Mouse (Mus musculus): Measurements from ENCODE around the gene Tff1.

DNA sequence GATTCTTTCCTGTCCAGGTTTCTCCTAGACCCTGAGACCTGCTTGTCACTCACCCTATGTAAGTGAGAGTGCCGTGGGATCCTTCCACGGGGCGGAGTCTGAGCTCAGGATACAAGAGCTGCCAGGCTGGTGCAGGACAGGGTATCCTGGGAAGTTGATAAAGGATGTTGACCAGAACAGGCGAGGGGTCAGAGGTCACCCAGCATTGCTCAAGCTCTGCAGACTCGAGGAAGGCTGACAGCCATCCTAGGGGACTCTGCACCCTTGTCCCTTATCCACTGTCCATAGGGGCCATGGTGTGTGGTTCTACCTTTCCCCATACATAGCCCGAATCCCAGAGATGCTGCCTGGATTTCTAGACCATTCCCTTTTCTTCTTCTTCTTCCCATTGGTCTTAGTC, 49.0 kb downstream of the Tff1 start:
- TF ChIP-seq CTCF (IDR thresholded peaks at IDR 0.05; ENCODE audit: extremely low read depth, insufficient read depth, low read length) = no peak
- no peak for TF ChIP-seq POLR2A (IDR thresholded peaks at IDR 0.05; ENCODE audit: extremely low read depth, insufficient read depth, low read length)
